Mouse (Mus musculus) liver, embryonic 12.5 days (tissue): ENCODE results near the gene Hid1. TPM values are rescaled to one million over a fixed set of nuclear protein-coding genes. Genes with fewer than 3 reads are reported as not detected.
"Not testable (repeated sequence)": the region's sequence is repeated elsewhere in the genome, so short reads cannot be mapped to it uniquely, and the experiment has no call there.

Experiments used
- ATAC-seq: fragments of 200-750 bp; cut with Nextera tagmentation; 2 replicates; pipeline ENCODE4 v1.8.0; 2017; ENCODE audit warnings: moderate number of reproducible peaks, mild to moderate bottlenecking, moderate library complexity
- H3K27ac ChIP-seq: fragments of 300-500 bp; sonication (generic); 2 replicates; pipeline ENCODE4 v1.5.1; 2016; ENCODE audit warnings: mild to moderate bottlenecking
- H3K27me3 ChIP-seq: fragments of 300-500 bp; sonication (generic); replicated peaks from 2 replicates; pipeline ENCODE4 v1.6.1; 2016; ENCODE audit warnings: mild to moderate bottlenecking, moderate library complexity
- H3K36me3 ChIP-seq: fragments of 300-500 bp; sonication (generic); 2 replicates; pipeline ENCODE4 v1.6.1; 2016; ENCODE audit warnings: mild to moderate bottlenecking, moderate library complexity
- H3K4me1 ChIP-seq: fragments of 300-500 bp; sonication (generic); 2 replicates; pipeline ENCODE4 v1.6.1; 2016
- H3K4me2 ChIP-seq: fragments of 300-500 bp; sonication (generic); 2 replicates; pipeline ENCODE4 v1.6.1; 2016; ENCODE audit warnings: mild to moderate bottlenecking, moderate library complexity
- H3K4me3 ChIP-seq: fragments of 300-500 bp; sonication (generic); 2 replicates; pipeline ENCODE4 v1.5.1; 2016; ENCODE audit warnings: mild to moderate bottlenecking, moderate library complexity
- H3K9ac ChIP-seq: fragments of 300-500 bp; sonication (generic); 2 replicates; pipeline ENCODE4 v1.6.1; 2016; ENCODE audit warnings: mild to moderate bottlenecking, moderate library complexity
- H3K9me3 ChIP-seq: fragments of 300-500 bp; sonication (generic); replicated peaks from 2 replicates; pipeline ENCODE4 v1.6.1; 2016; ENCODE audit warnings: mild to moderate bottlenecking, moderate library complexity
- WGBS: fragments of 180-500 bp; shearing (Covaris S2); methylation state at CpG from one replicate; pipeline ENCODE4 v1.1.7; 2016; ENCODE audit not compliant: insufficient replicate concordance; 5-methylcytosine and 5-hydroxymethylcytosine counted together
- polyA plus RNA-seq: library from polyadenylated mRNA; unstranded; fragments of >200 nt; fragmentation: Nextera tagmentation; extraction: Ambion mirVana; gene quantifications from 2 replicates; pipeline ENCODE4 v1.2.1, GENCODE M21; 2016

The Hid1 gene
- polyA plus RNA-seq, 1 experiment from 2014 or later: 1.8 TPM

DNA sequence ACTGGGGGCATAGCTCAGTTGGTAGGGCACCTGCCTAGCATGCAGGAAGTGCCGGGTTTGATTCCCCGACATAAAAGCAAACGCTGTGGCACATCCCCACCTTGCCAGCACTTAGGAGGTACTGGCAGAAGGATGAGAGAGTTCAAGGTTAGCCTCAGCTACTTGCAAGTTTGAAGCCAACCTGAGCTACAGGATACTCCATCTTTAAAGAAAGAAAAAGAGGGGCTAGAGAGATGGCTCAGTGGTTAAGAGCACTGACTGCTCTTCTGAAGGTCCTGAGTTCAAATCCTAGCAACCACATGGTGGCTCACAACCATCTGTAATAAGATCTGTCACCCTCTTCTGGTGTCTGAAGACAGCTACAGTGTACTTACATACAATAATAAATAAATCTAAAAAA lies 19.3 kb upstream of the Hid1 start:
- H3K36me3 ChIP-seq, H3K4me2 ChIP-seq: not testable (repeated sequence)

GRCm38 (mm10) chr11:115384587-115384986 lies 17.0 kb upstream of the Hid1 start:
- WGBS: 70% methylated on average over 5 of the region's 5 CpGs
- Histone ChIP-seq H3K9me3 (no peaks in the 10 kb centered on the region), H3K27ac (peak overlapping the region; percentile 33; the same call in 1 of the 2 replicates), H3K4me2 (no peak overlapping the region), H3K27me3 (peaks cover 71% of the 10 kb centered on the region), H3K4me1 (no peaks in the 10 kb centered on the region), H3K9ac (no peak overlapping the region), H3K36me3 (no peaks in the 10 kb centered on the region), H3K4me3 (no peak overlapping the region)
- ATAC-seq: no peak

More for the DNA sequence above, 19.3 kb upstream of the Hid1 start:
- H3K9ac ChIP-seq, ATAC-seq, H3K27ac ChIP-seq, H3K4me1 ChIP-seq, H3K9me3 ChIP-seq, H3K4me3 ChIP-seq: not testable (repeated sequence)
- H3K27me3 ChIP-seq: peaks cover 57% of the 10 kb centered on the region
- 65% methylated on average over 3 of the region's 3 CpGs for WGBS

- no peak overlapping the region for H3K4me3 ChIP-seq
- ATAC-seq: no peak
- peak overlapping the region; percentile 33; the same call in 1 of the 2 replicates for H3K27ac ChIP-seq
- no peaks in the 10 kb centered on the region for H3K4me1 ChIP-seq
- no peaks in the 10 kb centered on the region for H3K36me3 ChIP-seq
- no peaks in the 10 kb centered on the region for H3K9me3 ChIP-seq
- 50% methylated on average over 16 of the region's 16 CpGs for WGBS
- peaks cover 74% of the 10 kb centered on the region for H3K27me3 ChIP-seq
- no peak overlapping the region for H3K4me2 ChIP-seq
- no peak overlapping the region for H3K9ac ChIP-seq
Measured at GRCm38 (mm10) chr11:115383701-115384474, 16.3 kb upstream of the Hid1 start.

DNA sequence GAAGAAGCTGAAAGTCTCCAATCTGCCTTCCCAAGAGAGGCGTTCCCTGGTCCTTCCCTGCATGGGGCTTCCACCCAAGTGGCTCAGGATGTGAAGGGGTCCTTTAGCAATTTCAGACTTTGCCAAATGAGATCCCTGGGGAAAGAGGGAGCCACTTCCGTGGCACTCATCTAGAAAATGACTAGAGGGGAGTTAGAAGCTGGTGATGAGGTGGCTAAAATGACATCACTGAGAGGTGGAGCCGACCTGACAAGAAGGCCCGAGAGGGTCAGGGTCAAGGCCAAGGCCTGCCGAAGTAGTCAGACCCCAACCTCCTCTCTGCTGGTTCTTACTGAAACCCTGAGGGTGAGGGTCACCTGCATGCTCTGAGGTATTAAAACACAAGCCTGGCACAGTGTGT lies 15.3 kb upstream of the Hid1 start:
- Histone ChIP-seq H3K27ac (no peak overlapping the region), H3K4me2 (peak overlapping the region; percentile 75), H3K27me3 (peaks cover 81% of the 10 kb centered on the region), H3K9ac (no peak overlapping the region), H3K4me3 (peak overlapping the region; percentile 61), H3K4me1 (no peaks in the 10 kb centered on the region), H3K9me3 (no peaks in the 10 kb centered on the region), H3K36me3 (no peaks in the 10 kb centered on the region)
- no peak for ATAC-seq
- 29% methylated on average over 5 of the region's 5 CpGs for WGBS

DNA sequence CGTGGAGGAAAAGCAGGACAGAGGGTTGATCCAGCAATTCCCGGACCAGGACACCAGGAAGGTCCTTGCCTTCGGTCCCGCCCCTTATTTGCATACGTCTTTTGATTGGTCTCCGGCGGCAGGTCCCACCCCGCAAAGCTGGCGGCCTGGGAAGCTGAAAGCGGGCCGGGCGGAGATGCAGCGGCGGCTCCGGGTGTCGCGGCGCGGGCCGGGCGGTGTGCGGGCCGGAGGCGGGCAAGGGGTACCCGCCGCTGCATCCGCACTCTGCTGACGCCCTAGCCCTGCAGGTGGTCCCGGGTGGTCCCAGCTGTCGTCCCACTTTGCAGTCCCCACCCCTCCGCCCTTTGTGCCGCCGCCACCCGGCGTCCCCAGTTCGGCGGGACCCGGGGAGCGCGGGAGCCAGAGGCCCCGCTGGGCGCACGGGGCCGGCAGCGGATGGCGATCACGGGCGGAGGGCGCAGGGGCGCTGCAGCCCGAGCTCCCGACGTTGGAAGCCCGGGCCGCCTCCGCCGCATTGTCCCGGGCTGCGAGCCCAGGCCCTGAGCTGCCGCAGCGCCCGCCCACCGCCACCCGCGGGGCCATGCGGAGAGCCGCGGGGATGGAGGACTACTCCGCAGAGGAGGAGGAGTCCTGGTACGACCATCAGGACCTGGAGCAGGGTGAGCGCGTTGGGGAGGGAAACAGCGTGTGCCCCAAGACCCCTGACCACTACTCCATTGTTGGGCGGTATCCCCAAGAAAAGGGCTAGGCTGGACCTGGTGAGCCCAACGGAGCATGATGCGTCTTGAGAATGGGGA lies 14.4 kb upstream of the Hid1 start, which contains the start of gene Cdr2l:
Cdr2l (plus strand) TSS at position 174 of the 797 bp plus-strand sequence.
- H3K9me3 ChIP-seq: no peaks in the 10 kb centered on the region
- peaks cover 86% of the 10 kb centered on the region for H3K27me3 ChIP-seq
- H3K4me2 ChIP-seq: peak within 1 kb of the TSS; percentile 75
- peak within 1 kb of the TSS; percentile 64 for H3K9ac ChIP-seq
- peak within 1 kb of the TSS; percentile 61 for H3K4me3 ChIP-seq
- H3K36me3 ChIP-seq: no peaks in the 10 kb centered on the region
- no peak within 1 kb of the TSS for H3K27ac ChIP-seq
- WGBS: under 1% methylated on average over 76 of the region's 76 CpGs
- ATAC-seq: peak; percentile 49; the same call in 1 of the 2 replicates
- H3K4me1 ChIP-seq: no peaks in the 10 kb centered on the region

DNA sequence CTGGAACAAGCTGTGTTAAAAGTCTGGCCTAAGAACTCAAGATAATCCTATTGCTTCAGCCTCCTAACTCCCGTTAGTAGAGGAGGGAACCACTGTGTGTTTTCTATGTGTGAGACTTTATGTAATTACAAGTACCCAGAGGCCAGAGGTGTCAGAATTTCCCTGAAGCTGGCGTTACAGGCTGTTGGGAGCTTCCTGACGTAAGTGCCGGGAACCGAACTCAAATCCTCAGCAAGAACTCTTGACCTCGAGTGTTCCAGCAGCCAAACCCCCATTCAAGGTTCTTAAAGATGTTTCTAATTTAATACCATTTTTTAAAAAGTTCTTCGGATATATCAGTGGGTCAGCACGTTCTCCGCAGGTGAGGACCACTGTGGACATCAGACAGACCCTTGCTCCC lies 13.7 kb upstream of the Hid1 start:
- H3K27me3 ChIP-seq: peaks cover 89% of the 10 kb centered on the region

DNA sequence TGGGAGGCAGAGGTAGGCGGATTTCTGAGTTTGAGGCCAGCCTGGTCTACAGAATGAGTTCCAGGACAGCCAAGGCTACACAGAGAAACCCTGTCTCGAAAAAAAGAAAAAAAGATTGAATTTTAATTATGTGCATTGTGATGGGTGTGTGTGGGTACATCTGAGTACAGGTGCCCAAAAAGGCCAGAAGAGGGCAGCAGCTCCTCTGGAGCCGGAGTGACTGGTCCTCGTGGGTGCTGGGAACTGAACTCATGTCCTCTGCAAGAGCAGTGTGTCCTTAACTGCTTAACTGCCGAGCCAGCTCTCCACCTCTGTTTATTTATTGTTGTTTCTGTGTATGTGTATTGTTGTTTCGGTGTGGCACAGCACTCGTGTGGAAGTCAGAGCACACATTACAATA lies 10.3 kb upstream of the Hid1 start:
- Histone ChIP-seq H3K36me3 (no peaks in the 10 kb centered on the region), H3K9me3 (no peaks in the 10 kb centered on the region), H3K4me3 (no peak overlapping the region), H3K9ac (no peak overlapping the region), H3K4me2 (no peak overlapping the region), H3K27me3 (peaks cover 89% of the 10 kb centered on the region), H3K4me1 (0 out of 2 replicates have a peak, but pooled peaks cover 3% of the 10 kb centered on the region), H3K27ac (no peak overlapping the region)
- 66% methylated on average over 7 of the region's 7 CpGs for WGBS
- ATAC-seq: no peak

More for the DNA sequence above, 13.7 kb upstream of the Hid1 start:
- Histone ChIP-seq H3K4me1 (no peaks in the 10 kb centered on the region), H3K27ac (no peak overlapping the region), H3K4me3 (peak overlapping the region; percentile 61; the same call in 1 of the 2 replicates), H3K4me2 (peak overlapping the region; percentile 75), H3K9ac (no peak overlapping the region), H3K9me3 (no peaks in the 10 kb centered on the region), H3K36me3 (no peaks in the 10 kb centered on the region)
- 37% methylated on average over 9 of the region's 9 CpGs for WGBS
- no peak for ATAC-seq

DNA sequence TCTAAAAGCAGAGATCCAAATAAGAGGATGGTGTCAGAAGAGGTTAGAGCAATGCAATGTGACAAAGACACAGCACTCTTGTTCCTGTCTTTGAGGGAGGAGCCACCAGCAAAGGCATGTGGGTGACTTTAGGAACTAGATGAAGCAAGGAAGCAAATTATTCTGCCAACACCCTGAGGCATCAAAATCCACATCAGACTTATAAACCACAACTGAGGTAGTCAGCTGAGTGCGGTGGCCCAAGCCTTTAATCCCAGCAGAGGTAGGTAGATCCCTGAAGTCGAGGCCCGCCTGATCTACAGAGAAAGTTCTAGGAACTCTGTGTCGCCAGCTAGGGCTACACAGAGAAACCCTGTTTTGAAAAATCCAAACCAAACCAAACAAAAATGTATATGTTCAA lies 9.7 kb upstream of the Hid1 start:
- Histone ChIP-seq H3K27ac (no peak overlapping the region), H3K4me2 (no peak overlapping the region), H3K4me1 (0 out of 2 replicates have a peak, but pooled peaks cover 3% of the 10 kb centered on the region), H3K9me3 (no peaks in the 10 kb centered on the region), H3K9ac (no peak overlapping the region), H3K4me3 (no peak overlapping the region), H3K36me3 (no peaks in the 10 kb centered on the region), H3K27me3 (peaks cover 89% of the 10 kb centered on the region)
- 72% methylated on average over 4 of the region's 4 CpGs for WGBS
- ATAC-seq: no peak

DNA sequence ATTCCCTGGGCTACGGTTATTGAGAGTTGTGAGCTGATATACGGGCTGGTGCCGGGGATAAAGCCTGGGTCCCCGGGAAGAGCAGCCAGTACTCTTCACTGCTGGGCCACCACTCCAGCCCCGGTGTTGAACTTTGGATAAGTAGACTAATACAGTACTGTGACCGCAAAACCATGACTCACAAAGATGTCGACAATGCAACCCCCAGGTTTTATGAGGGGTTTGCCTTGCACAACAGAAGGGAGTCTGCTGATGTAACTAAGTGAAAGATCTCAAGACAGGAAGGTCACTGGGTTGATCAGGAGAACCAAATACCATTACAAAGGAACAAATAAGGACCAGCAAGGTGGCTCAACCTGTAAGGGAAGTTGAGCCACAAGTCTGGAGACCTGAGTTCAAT lies 9.2 kb upstream of the Hid1 start:
- H3K36me3 ChIP-seq: no peaks in the 10 kb centered on the region
- no peak overlapping the region for H3K27ac ChIP-seq
- H3K4me2 ChIP-seq: no peak overlapping the region
- no peaks in the 10 kb centered on the region for H3K9me3 ChIP-seq
- peaks cover 89% of the 10 kb centered on the region for H3K27me3 ChIP-seq
- H3K4me3 ChIP-seq: no peak overlapping the region
- ATAC-seq: no peak
- 55% methylated on average over 7 of the region's 7 CpGs for WGBS
- H3K4me1 ChIP-seq: 0 out of 2 replicates have a peak, but pooled peaks cover 3% of the 10 kb centered on the region
- no peak overlapping the region for H3K9ac ChIP-seq

DNA sequence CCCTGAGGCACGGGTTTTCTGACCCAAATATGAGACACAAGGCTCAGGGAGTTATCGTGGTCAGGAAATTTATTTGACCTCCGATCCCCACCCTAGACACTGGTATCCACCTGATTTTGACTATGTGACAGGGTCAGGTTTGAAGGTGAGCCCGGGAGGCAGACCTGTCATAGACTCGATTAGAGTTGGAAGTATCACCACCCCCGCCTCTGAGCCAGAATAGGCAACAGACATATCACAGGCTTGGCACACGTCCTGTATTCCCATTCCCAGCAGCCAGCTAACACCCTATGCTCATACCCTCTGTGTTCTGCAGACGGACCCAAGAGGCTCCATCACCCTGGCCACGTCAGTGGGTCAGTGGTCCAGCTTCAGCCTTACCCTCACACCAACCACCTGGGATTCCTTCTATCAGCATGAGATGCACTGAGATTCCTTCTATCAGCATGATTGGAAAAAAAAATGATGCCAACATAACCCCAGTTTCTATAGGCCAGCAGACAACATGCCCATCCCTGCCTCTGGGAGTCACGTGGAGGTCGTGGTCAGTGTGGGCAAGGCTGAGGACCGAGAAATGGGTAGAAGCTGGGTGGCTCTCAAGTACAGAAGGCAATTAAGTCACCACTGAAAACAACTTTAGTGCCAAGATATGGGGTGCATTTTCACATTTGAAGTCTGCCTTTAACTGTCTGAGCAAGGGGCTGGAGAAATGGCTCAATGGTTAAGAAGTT lies 7.3 kb upstream of the Hid1 start:
- Histone ChIP-seq H3K4me2 (peak overlapping the region; percentile 56; the same call in 1 of the 2 replicates), H3K27me3 (peaks cover 88% of the 10 kb centered on the region), H3K4me3 (no peak overlapping the region), H3K36me3 (no peaks in the 10 kb centered on the region), H3K9me3 (no peaks in the 10 kb centered on the region), H3K27ac (no peak overlapping the region), H3K9ac (no peak overlapping the region), H3K4me1 (0 out of 2 replicates have a peak, but pooled peaks cover 3% of the 10 kb centered on the region)
- WGBS: 51% methylated on average over 12 of the region's 12 CpGs
- no peak for ATAC-seq

DNA sequence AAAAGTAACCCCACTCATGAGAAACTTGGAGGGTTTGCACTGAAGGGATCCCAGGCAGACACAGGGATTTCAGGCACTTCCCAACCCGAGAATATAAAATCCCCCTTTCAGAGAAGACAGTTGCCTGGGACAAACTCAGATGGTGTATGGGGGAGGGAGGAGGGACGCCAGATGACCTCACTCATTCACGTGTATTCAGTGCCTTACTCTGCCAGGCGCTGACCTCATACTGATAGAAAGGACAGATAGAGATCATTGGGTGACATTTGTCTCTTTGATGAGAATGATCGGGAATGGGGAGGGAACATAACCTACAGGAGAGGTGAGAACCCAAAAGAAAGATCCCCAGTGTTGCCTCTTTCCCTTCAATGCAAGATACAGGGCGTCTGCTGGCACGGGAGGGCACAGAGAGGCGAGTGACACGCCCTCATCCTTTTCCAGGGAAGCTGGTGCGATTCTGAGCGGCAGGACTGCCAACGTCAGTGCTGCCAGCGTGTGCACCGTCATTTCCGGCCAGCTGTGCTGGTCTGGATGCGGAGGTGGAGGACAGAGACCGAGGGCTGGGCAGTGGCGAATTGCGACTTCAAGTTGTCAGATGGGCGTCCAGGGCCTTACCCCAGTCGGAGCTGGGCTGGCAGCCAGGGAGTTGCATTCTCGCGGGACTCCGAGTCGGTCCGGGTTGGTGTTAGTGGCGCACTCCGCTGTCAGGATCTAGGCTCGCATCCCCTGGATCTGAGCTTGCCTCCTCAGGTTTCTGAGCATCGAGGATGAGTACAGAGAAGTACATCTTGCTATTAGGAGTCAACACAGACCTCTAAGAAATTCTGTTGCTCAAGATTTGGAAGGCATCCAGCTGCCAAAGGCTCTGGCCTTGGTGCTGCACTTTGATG lies 6.5 kb upstream of the Hid1 start:
- 3% methylated on average over 30 of the region's 30 CpGs for WGBS
- Histone ChIP-seq H3K36me3 (no peaks in the 10 kb centered on the region), H3K27ac (no peak overlapping the region), H3K4me3 (peak overlapping the region; percentile 22), H3K9ac (no peak overlapping the region), H3K9me3 (no peaks in the 10 kb centered on the region), H3K27me3 (peaks cover 90% of the 10 kb centered on the region), H3K4me2 (peak overlapping the region; percentile 56), H3K4me1 (0 out of 2 replicates have a peak, but pooled peaks cover 3% of the 10 kb centered on the region)
- ATAC-seq: no peak
